Mouse (Mus musculus) MEL (cell line): ENCODE measurements at regions not wholly inside any gene's neighbourhood (a gene's known extent, or its start where the extent isn't known, plus 50 kb on each side); places are given as distances from the start of the nearest gene placed in this dataset.

Experiments
- DNase-seq: peaks from one replicate; pipeline ENCODE4 v3.0.0; 2011; ENCODE audit warnings: low read depth, low spot score
- H3K27ac ChIP-seq: 2 replicates; pipeline ENCODE4 v1.5.1; 2012; ENCODE audit warnings: low read depth, mild to moderate bottlenecking, control low read depth, low read length, moderate library complexity; ENCODE audit not compliant: control insufficient read depth
- H3K27me3 ChIP-seq, 2 experiments: fragments of 150-350 bp in 1 of 2; sonication (generic) in 1 of 2; 2 replicates each; pipeline ENCODE4 v1.6.1; 2012; ENCODE audit warnings: low read length in 2 of 2, mild to moderate bottlenecking in 2 of 2, improper control_type of control experiment in 1 of 2, moderate library complexity in 1 of 2; ENCODE audit not compliant: insufficient read depth in 2 of 2, control insufficient read depth in 1 of 2
- H3K36me3 ChIP-seq, 2 experiments: 2 replicates each; pipeline ENCODE4 v1.6.1; 2012 to 2014; ENCODE audit warnings: low read length in 2 of 2, improper control_type of control experiment in 1 of 2, inconsistent platforms in 1 of 2, mild to moderate bottlenecking in 1 of 2; ENCODE audit not compliant: insufficient read depth in 2 of 2, control insufficient read depth in 1 of 2
- H3K4me1 ChIP-seq, 2 experiments: fragments of 150-350 bp in 1 of 2; sonication (generic) in 1 of 2; 2 replicates each; pipeline ENCODE4 v1.6.1; 2012; ENCODE audit warnings: low read length in 2 of 2, improper control_type of control experiment in 1 of 2, mild to moderate bottlenecking in 1 of 2; ENCODE audit not compliant: insufficient read depth in 2 of 2, control insufficient read depth in 1 of 2
- H3K4me3 ChIP-seq, 2 experiments: fragments of 150-350 bp in 1 of 2; sonication (generic) in 1 of 2; 2 replicates each; pipeline ENCODE4 v1.5.1; 2012; ENCODE audit warnings: low read depth in 2 of 2, low read length in 2 of 2, mild to moderate bottlenecking in 2 of 2, moderate library complexity in 2 of 2, control low read depth in 1 of 2, improper control_type of control experiment in 1 of 2; ENCODE audit not compliant: control insufficient read depth in 1 of 2, insufficient read depth in 1 of 2
- H3K79me2 ChIP-seq: 2 replicates; pipeline ENCODE4 v1.6.1; 2012; ENCODE audit warnings: mild to moderate bottlenecking, low read length, moderate library complexity; ENCODE audit not compliant: control insufficient read depth, poor library complexity, insufficient read depth
- H3K9ac ChIP-seq: 2 replicates; pipeline ENCODE4 v1.6.1; 2012; ENCODE audit warnings: low read depth, mild to moderate bottlenecking, control low read depth, low read length, moderate library complexity; ENCODE audit not compliant: control insufficient read depth, poor library complexity, severe bottlenecking
- H3K9me3 ChIP-seq: fragments of 150-350 bp; sonication (generic); replicated peaks from 2 replicates; pipeline ENCODE4 v1.6.1; 2012; ENCODE audit warnings: mild to moderate bottlenecking, low read length, improper control_type of control experiment, moderate library complexity; ENCODE audit not compliant: insufficient read depth
- CHD1 ChIP-seq: IDR thresholded peaks from 2 replicates; pipeline ENCODE4 v1.6.1; 2012; ENCODE audit warnings: low read depth, mild to moderate bottlenecking, inconsistent platforms, low read length, improper control_type of control experiment
- ELF1 ChIP-seq: IDR thresholded peaks from 2 replicates; pipeline ENCODE4 v1.6.1; 2014; ENCODE audit warnings: low read depth, mild to moderate bottlenecking, inconsistent platforms, low read length, improper control_type of control experiment, moderate library complexity
- ETS1 ChIP-seq: IDR thresholded peaks from 2 replicates; pipeline ENCODE4 v1.6.1; 2012; ENCODE audit warnings: low read depth, mild to moderate bottlenecking, inconsistent platforms, low read length, improper control_type of control experiment, moderate library complexity
- GATA1 ChIP-seq: IDR thresholded peaks from 2 replicates; pipeline ENCODE4 v1.6.1; 2011; ENCODE audit warnings: low read depth, low read length, improper control_type of control experiment
- HCFC1 ChIP-seq: IDR thresholded peaks from 2 replicates; pipeline ENCODE4 v1.6.1; 2012; ENCODE audit warnings: low read depth, mild to moderate bottlenecking, inconsistent platforms, low read length, improper control_type of control experiment, moderate library complexity
- KAT2A ChIP-seq: conservative IDR thresholded peaks from 2 replicates; pipeline ENCODE4 v1.6.1; 2012; ENCODE audit warnings: low read depth, low read length, improper control_type of control experiment, inconsistent platforms
- MAX ChIP-seq: IDR thresholded peaks from 2 replicates; pipeline ENCODE4 v1.6.1; 2011; ENCODE audit warnings: low read length, improper control_type of control experiment
- NRF1 ChIP-seq: IDR thresholded peaks from 2 replicates; pipeline ENCODE4 v1.6.1; 2014; ENCODE audit warnings: low read depth, mild to moderate bottlenecking, inconsistent platforms, low read length, improper control_type of control experiment, moderate library complexity; ENCODE audit not compliant: poor library complexity, insufficient read depth, severe bottlenecking
- POLR2A ChIP-seq, 2 experiments: IDR thresholded peaks; 2 replicates each; pipeline ENCODE4 v1.6.1; 2011 to 2012; ENCODE audit warnings: low read length in 2 of 2, mild to moderate bottlenecking in 2 of 2, control low read depth in 1 of 2, improper control_type of control experiment in 1 of 2, low read depth in 1 of 2, moderate library complexity in 1 of 2; ENCODE audit not compliant: control insufficient read depth in 1 of 2, insufficient read depth in 1 of 2, poor library complexity in 1 of 2
- POLR2AphosphoS5 ChIP-seq: IDR thresholded peaks from 2 replicates; pipeline ENCODE4 v1.6.1; 2012; ENCODE audit warnings: low read depth, borderline replicate concordance, mild to moderate bottlenecking, inconsistent platforms, low read length, moderate library complexity, mixed read lengths
- RAD21 ChIP-seq: IDR thresholded peaks from 2 replicates; pipeline ENCODE4 v1.6.1; 2011; ENCODE audit warnings: mild to moderate bottlenecking, low read depth, low read length, improper control_type of control experiment
- SIN3A ChIP-seq: IDR thresholded peaks from 2 replicates; pipeline ENCODE4 v1.6.1; 2012; ENCODE audit warnings: low read length, improper control_type of control experiment, inconsistent platforms
- SMC3 ChIP-seq: IDR thresholded peaks from 2 replicates; pipeline ENCODE4 v1.6.1; 2011; ENCODE audit warnings: low read depth, low read length, improper control_type of control experiment
- TBP ChIP-seq: IDR thresholded peaks from 2 replicates; pipeline ENCODE4 v1.8.0; 2011; ENCODE audit warnings: low read depth, low read length, improper control_type of control experiment
- USF1 ChIP-seq: IDR thresholded peaks from 2 replicates; pipeline ENCODE4 v1.6.1; 2014; ENCODE audit warnings: low read depth, mild to moderate bottlenecking, inconsistent platforms, low read length, improper control_type of control experiment, moderate library complexity
- ZKSCAN1 ChIP-seq: IDR thresholded peaks from 2 replicates; pipeline ENCODE4 v1.6.1; 2012; ENCODE audit warnings: low read depth, mild to moderate bottlenecking, inconsistent platforms, low read length, improper control_type of control experiment, moderate library complexity
- ZMIZ1 ChIP-seq: IDR thresholded peaks from 2 replicates; pipeline ENCODE4 v1.6.1; 2012; ENCODE audit warnings: low read depth, mild to moderate bottlenecking, inconsistent platforms, low read length, improper control_type of control experiment, moderate library complexity

GRCm38 (mm10) chr1:157009427-157009826 is 70.0 kb upstream of the Ralgps2 start:
- Histone ChIP-seq H3K4me3 (no peak overlapping the region), H3K9ac (no peak overlapping the region), H3K9me3 (no peaks in the 10 kb centered on the region), H3K79me2 (no peaks in the 10 kb centered on the region), H3K36me3 (no peaks in the 10 kb centered on the region), H3K27ac (no peak overlapping the region), H3K4me1 (no peaks in the 10 kb centered on the region), H3K27me3 (peaks cover 0 to 1% of the 10 kb centered on the region in 2 experiments; a peak in 2 of 4 replicates)
- no peak for DNase-seq
- TF ChIP-seq SIN3A (no peak), HCFC1 (no peak), GATA1 (no peak), RAD21 (no peak), SMC3 (no peak), ETS1 (no peak), NRF1 (no peak)

- DNase-seq, result no peak
- Histone ChIP-seq H3K9ac (no peak overlapping the region), H3K79me2 (no peaks in the 10 kb centered on the region), H3K9me3 (no peaks in the 10 kb centered on the region), H3K4me3 (no peak overlapping the region), H3K36me3 (no peaks in the 10 kb centered on the region), H3K4me1 (no peaks in the 10 kb centered on the region), H3K27me3 (peaks cover 0 to 1% of the 10 kb centered on the region in 2 experiments; a peak in 2 of 4 replicates), H3K27ac (no peak overlapping the region)
- TF ChIP-seq MAX (no peak), POLR2AphosphoS5 (no peak), TBP (no peak), SMC3 (no peak), USF1 (no peak), ZMIZ1 (no peak), HCFC1 (no peak), ZKSCAN1 (no peak), ELF1 (no peak), KAT2A (no peak), CHD1 (no peak), POLR2A (IDR thresholded peaks at IDR 0.05; ENCODE audit: control insufficient read depth in 1 of 2, insufficient read depth in 1 of 2, low read depth in 1 of 2, low read length in 2 of 2, poor library complexity in 1 of 2) (no peak)
These were observed 68.7 kb upstream of the Ralgps2 start for GRCm38 (mm10) chr1:157007891-157008730.
